Mouse (Mus musculus) right cerebral cortex, adult 2 months (tissue): ENCODE measurements around the gene Elob.

Experiments
- DNase-seq, 2 experiments: peaks; one replicate each; pipeline ENCODE4 v3.0.0; 2021 to 2022; ENCODE audit warnings: low spot score in 2 of 2

The Elob gene

GRCm38 (mm10) chr17:23825591-23825990, 3.3 kb downstream of the Elob start:
- DNase-seq, result no peak

- no peak for DNase-seq
Observed at GRCm38 (mm10) chr17:23823614-23824013, 5.3 kb downstream of the Elob start.

DNA sequence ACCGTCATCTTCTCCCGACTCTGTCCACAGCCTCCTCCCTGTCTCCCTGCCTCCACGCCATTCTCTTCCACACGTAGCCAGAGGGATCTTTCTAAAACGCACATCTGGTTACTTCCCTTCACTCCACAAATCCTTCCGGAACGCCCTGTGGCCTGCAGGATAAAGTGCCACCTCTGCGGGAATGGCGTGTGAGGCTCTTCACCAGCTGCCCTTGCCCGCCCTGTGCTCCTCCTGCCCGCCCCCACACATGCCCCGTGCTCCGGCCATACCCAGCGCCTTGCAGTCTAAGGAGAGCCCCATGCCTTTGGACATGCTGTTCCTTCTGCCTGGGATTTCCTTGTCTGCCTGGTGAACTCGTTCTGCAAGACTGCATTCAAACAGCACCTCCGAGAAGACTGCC, 5.9 kb downstream of the Elob start:
- DNase-seq, result no peak

GRCm38 (mm10) chr17:23822094-23822493, 6.8 kb downstream of the Elob start:
- DNase-seq, result no peak

GRCm38 (mm10) chr17:23820731-23821130, 8.2 kb downstream of the Elob start:
- no peak for DNase-seq

GRCm38 (mm10) chr17:23819235-23819634, 9.7 kb downstream of the Elob start:
- DNase-seq, result no peak

- DNase-seq, result no peak
Observed at GRCm38 (mm10) chr17:23818579-23818978, 10.4 kb downstream of the Elob start.

GRCm38 (mm10) chr17:23815641-23816040, 13.3 kb downstream of the Elob start:
- DNase-seq, result no peak

DNA sequence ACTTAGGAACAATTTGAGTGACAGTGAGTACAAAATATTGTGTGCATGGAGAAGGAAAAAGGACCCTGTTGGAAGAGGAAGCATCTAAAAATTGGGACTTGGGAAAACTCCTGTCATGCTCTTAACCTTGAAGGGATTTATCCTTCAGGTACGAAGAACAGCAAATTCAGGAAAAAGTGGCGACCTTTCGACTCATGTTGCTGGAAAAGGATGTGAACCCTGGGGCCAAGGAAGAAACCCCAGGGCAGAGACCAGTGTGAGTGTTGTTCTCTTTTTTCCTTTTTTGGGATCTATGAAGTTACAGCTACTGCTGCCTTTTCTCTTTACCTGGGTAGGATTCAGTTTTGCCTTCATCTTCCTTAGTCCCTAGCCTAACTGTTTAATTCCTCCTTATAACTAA, 21.0 kb downstream of the Elob start:
- DNase-seq, result no peak

- peak in 1 of 2 experiments; percentile 40 for DNase-seq
Observed at GRCm38 (mm10) chr17:23806867-23807266, 22.1 kb downstream of the Elob start.

GRCm38 (mm10) chr17:23804426-23805085, 24.4 kb downstream of the Elob start:
- no peak for DNase-seq

- DNase-seq, result peak; percentile 56 to 60
Observed at GRCm38 (mm10) chr17:23803366-23804041, 25.4 kb downstream of the Elob start.

DNA sequence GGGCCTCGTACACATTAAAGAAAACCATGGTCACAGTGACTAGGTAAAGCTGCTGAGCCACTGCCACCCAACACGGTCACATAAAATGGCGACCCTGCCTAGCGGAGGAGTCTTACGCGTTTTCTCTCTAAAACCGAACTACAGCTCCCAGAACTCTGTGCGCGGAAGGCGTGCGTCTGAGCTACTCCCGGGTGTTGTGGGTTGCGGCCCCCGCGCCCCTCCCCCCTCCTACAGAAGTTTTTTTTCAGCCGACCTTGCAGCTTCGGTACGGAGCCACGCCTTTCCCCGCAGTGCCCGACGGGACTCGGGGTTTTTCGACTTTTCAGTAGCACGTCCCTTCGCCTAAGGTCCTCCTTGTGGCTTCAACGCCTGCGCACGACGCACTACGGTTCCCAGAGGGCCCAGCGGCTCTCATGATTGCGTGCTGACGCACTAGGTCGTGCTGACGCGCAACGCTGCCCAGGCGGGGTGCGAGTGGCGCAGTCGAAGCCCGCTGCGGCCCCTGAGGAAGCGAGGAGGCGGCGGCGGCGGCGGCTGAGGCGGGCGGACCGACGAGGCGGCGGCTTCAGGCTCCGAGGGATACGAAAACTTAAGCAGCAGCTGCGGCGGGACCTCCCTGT, 26.1 kb downstream of the Elob start:
- peak; percentile 97 to 98 for DNase-seq

DNA sequence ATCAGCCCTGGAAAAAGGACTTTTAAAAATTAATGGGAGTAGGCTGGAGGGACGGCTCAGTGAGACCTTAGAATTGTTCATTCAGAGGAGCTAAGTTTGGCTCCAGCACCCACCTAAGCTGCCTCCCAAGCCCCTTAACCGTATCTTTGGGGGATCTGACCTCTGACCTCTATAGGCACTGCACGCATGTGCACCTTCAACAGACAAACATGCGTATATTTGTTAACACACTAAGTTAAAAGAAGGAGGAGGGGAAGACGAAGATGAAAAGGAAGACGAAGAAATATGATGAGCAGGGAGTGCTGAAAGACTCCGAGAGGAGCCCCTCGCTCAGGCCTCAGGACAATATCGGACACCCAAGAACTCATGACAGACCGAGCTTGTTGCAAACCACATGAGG, 27.3 kb downstream of the Elob start:
- DNase-seq, result no peak

DNA sequence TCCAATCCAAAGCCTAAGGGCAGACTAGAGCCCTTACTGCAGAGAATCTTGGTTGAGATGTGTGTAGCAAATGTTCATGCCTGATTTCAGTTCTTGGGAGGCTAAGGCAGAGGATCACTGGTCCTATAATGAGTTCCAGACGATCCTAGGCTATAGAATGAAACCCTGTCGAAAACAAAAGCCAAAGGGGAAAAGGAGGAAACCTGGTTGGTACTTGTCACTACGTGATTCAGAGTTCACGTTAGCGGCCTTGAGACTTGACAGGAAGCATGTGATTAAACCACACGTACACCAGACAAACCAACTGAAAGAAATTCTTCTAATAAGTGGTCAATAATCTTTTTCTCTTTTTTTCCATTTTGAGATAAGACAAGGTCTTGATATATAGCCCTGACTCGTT, 31.6 kb downstream of the Elob start:
- no peak for DNase-seq

- no peak for DNase-seq
Observed at GRCm38 (mm10) chr17:23795323-23795722, 33.6 kb downstream of the Elob start.

- no peak for DNase-seq
Observed at GRCm38 (mm10) chr17:23791079-23791357, 37.9 kb downstream of the Elob start.

DNA sequence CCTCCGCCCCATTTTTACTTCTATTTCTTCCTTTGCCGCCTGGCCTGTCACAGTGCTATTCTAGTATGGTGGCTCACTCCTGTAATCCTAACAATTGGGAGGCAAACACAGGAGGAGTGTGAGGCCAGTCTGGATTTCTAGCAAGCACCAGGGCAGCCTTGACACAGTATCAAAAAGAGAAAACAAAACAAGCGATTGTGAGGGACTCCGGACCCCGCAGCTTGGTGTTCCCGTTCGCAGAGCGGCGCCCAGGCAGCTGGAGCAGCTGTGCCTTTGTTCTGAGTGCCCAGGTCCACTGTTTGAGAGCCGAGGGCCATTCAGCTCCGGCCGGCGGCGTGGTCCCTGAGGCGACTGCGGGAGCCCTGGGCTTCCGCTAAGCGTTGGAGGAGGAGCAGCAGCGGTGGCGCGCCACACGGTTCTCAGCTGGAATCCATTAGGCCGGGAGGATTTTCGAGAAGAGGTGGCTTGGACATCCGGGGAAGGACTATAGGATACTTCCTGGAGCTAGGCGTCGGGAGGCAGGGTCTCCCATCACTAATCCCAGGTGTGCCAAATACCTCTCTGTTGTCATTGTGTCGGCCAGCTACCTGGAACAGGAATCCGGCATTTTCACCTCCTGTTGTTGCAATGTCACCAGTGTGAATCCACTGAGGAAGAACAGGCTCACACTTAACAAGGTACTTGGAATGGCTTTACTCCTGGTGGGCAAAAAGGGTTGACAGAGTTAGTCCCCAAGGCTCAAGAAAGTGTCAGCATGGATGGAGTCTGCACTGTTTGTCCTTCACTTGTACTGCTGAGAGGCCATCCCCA, 38.5 kb downstream of the Elob start, which contains the start of gene Srrm2:
TSS of gene Srrm2 (plus strand) at position 264 of the 810 bp plus-strand sequence.
- peak; percentile 47 to 60 for DNase-seq

- no peak for DNase-seq
Observed at GRCm38 (mm10) chr17:23789749-23790268, 39.1 kb downstream of the Elob start.

GRCm38 (mm10) chr17:23788973-23789372, 40.0 kb downstream of the Elob start:
- DNase-seq, result no peak

GRCm38 (mm10) chr17:23786510-23786931, 42.4 kb downstream of the Elob start:
- DNase-seq, result peak in 1 of 2 experiments; percentile 39
